Mouse (Mus musculus): ENCODE measurements around the gene Pde9a. TPM values are rescaled to one million over a fixed set of nuclear protein-coding genes. Genes with fewer than 3 reads are reported as not detected.
A peak's percentile ranks its signal among the peaks of the same experiment; 100 is the strongest.

The Pde9a gene
- total and polyA plus RNA-seq, 2 experiments from 2014 or later, result 43.6 to 43.9 TPM

GRCm38 (mm10) chr17:31519344-31519945 lies 133.4 kb downstream of the Pde9a start:
- peaks cover 17% of the 10 kb centered on the region for H3K4me1 ChIP-seq (ENCODE audit: insufficient read depth)
- H3K9ac ChIP-seq, result 0 out of 2 replicates have a peak overlapping the region, but pooled peaks have one; percentile 10
- H3K4me3 ChIP-seq (ENCODE audit: low read depth, low read length), result peak overlapping the region; percentile 69
- no peaks in the 10 kb centered on the region for H3K36me3 ChIP-seq (ENCODE audit: insufficient read depth)
- DNase-seq (no peak), ATAC-seq (peak; percentile 64)
- TF ChIP-seq CTCF (IDR thresholded peaks at IDR 0.05; ENCODE audit: low read depth), result no peak; the same call in 1 of the 2 replicates
- peak overlapping the region; percentile 69 for H3K4me2 ChIP-seq (ENCODE audit: low read depth)
- no peaks in the 10 kb centered on the region for H3K9me3 ChIP-seq (ENCODE audit: low read length)
- H3K27ac ChIP-seq (ENCODE audit: low read depth, low read length), result no peak overlapping the region
- WGBS, result 4% methylated on average over 7 of the region's 7 CpGs
- no peaks in the 10 kb centered on the region for H3K27me3 ChIP-seq (ENCODE audit: insufficient read depth, low read length)

GRCm38 (mm10) chr17:31519946-31520838 lies 134.2 kb downstream of the Pde9a start, which contains the start of the genes Wdr4 and Ndufv3:
Gene Wdr4 (minus strand): TSS chr17:31519980.
Gene Ndufv3 (plus strand): TSS chr17:31520115.
- DNase-seq, result peak; percentile 100
- 2% methylated on average over 45 of the region's 45 CpGs for WGBS
- peak within 1 kb of the TSS; percentile 67 for H3K9ac ChIP-seq
- no peaks in the 10 kb centered on the region for H3K36me3 ChIP-seq (ENCODE audit: insufficient read depth)
- peak; percentile 98 for ATAC-seq
- H3K27me3 ChIP-seq (ENCODE audit: insufficient read depth, low read length), result no peaks in the 10 kb centered on the region
- H3K9me3 ChIP-seq (ENCODE audit: low read length), result no peaks in the 10 kb centered on the region
- peak within 1 kb of the TSS; percentile 69 for H3K4me3 ChIP-seq (ENCODE audit: low read depth, low read length)
- TF ChIP-seq CTCF (IDR thresholded peaks at IDR 0.05; ENCODE audit: low read depth), result peak; percentile 28; the same call in 1 of the 2 replicates
- peaks cover 17% of the 10 kb centered on the region for H3K4me1 ChIP-seq (ENCODE audit: insufficient read depth)
- H3K27ac ChIP-seq (ENCODE audit: low read depth, low read length), result peak within 1 kb of the TSS; percentile 74; the same call in 1 of the 2 replicates
- H3K4me2 ChIP-seq (ENCODE audit: low read depth), result peak within 1 kb of the TSS; percentile 69

- H3K36me3 ChIP-seq (ENCODE audit: insufficient read depth), result no peaks in the 10 kb centered on the region
- peak overlapping the region; percentile 69 for H3K4me3 ChIP-seq (ENCODE audit: low read depth, low read length)
- H3K9me3 ChIP-seq (ENCODE audit: low read length), result no peaks in the 10 kb centered on the region
- no peak for TF ChIP-seq CTCF (IDR thresholded peaks at IDR 0.05; ENCODE audit: low read depth)
- WGBS, result 13% methylated on average over 3 of the region's 3 CpGs
- peaks cover 17% of the 10 kb centered on the region for H3K4me1 ChIP-seq (ENCODE audit: insufficient read depth)
- H3K9ac ChIP-seq, result 0 out of 2 replicates have a peak overlapping the region, but pooled peaks have one; percentile 6
- no peak for ATAC-seq
- H3K27me3 ChIP-seq (ENCODE audit: insufficient read depth, low read length), result no peaks in the 10 kb centered on the region
- H3K27ac ChIP-seq (ENCODE audit: low read depth, low read length), result 0 out of 2 replicates have a peak overlapping the region, but pooled peaks have one; percentile 16
- H3K4me2 ChIP-seq (ENCODE audit: low read depth), result peak overlapping the region; percentile 69
- DNase-seq, result no peak
Observed at GRCm38 (mm10) chr17:31520895-31521294, 134.9 kb downstream of the Pde9a start.

- 62% methylated on average over 6 of the region's 6 CpGs for WGBS
- Histone ChIP-seq H3K27ac (ENCODE audit: low read depth, low read length) (0 out of 2 replicates have a peak overlapping the region, but pooled peaks have one; percentile 5), H3K9ac (no peak overlapping the region), H3K9me3 (ENCODE audit: low read length) (no peaks in the 10 kb centered on the region), H3K4me1 (ENCODE audit: insufficient read depth) (peaks cover 17% of the 10 kb centered on the region), H3K4me2 (ENCODE audit: low read depth) (peak overlapping the region; percentile 2; the same call in 1 of the 2 replicates), H3K36me3 (ENCODE audit: insufficient read depth) (peaks cover 4% of the 10 kb centered on the region), H3K4me3 (ENCODE audit: low read depth, low read length) (no peak overlapping the region), H3K27me3 (ENCODE audit: insufficient read depth, low read length) (no peaks in the 10 kb centered on the region)
- DNase-seq (no peak), ATAC-seq (no peak)
- no peak for TF ChIP-seq CTCF (IDR thresholded peaks at IDR 0.05; ENCODE audit: low read depth)
Observed at GRCm38 (mm10) chr17:31521948-31522347, 135.9 kb downstream of the Pde9a start.

GRCm38 (mm10) chr17:31525114-31525513 lies 139.1 kb downstream of the Pde9a start:
- peaks cover 14% of the 10 kb centered on the region for H3K4me1 ChIP-seq (ENCODE audit: insufficient read depth)
- no peak overlapping the region for H3K4me3 ChIP-seq (ENCODE audit: low read depth, low read length)
- DNase-seq (no peak), ATAC-seq (no peak)
- TF ChIP-seq CTCF (IDR thresholded peaks at IDR 0.05; ENCODE audit: low read depth), result no peak
- no peak overlapping the region for H3K4me2 ChIP-seq (ENCODE audit: low read depth)
- H3K27me3 ChIP-seq (ENCODE audit: insufficient read depth, low read length), result no peaks in the 10 kb centered on the region
- H3K27ac ChIP-seq (ENCODE audit: low read depth, low read length), result no peak overlapping the region
- peaks cover 21% of the 10 kb centered on the region for H3K36me3 ChIP-seq (ENCODE audit: insufficient read depth)
- H3K9me3 ChIP-seq (ENCODE audit: low read length), result no peaks in the 10 kb centered on the region
- WGBS, result 96% methylated on average over 4 of the region's 4 CpGs
- H3K9ac ChIP-seq, result no peak overlapping the region

GRCm38 (mm10) chr17:31525816-31526215 lies 139.8 kb downstream of the Pde9a start:
- DNase-seq (no peak), ATAC-seq (no peak)
- peaks cover 21% of the 10 kb centered on the region for H3K36me3 ChIP-seq (ENCODE audit: insufficient read depth)
- H3K4me3 ChIP-seq (ENCODE audit: low read depth, low read length), result no peak overlapping the region
- peaks cover 14% of the 10 kb centered on the region for H3K4me1 ChIP-seq (ENCODE audit: insufficient read depth)
- 94% methylated on average over 3 of the region's 3 CpGs for WGBS
- H3K4me2 ChIP-seq (ENCODE audit: low read depth), result no peak overlapping the region
- no peak overlapping the region for H3K27ac ChIP-seq (ENCODE audit: low read depth, low read length)
- no peaks in the 10 kb centered on the region for H3K9me3 ChIP-seq (ENCODE audit: low read length)
- TF ChIP-seq CTCF (IDR thresholded peaks at IDR 0.05; ENCODE audit: low read depth), result no peak
- no peak overlapping the region for H3K9ac ChIP-seq
- H3K27me3 ChIP-seq (ENCODE audit: insufficient read depth, low read length), result no peaks in the 10 kb centered on the region

Other genes with a start within 250 kb of the Pde9a start
- gene Tff2, start 241.9 kb upstream of the Pde9a start, total RNA-seq (2014; rRNA removed), result not detected in 2 replicates
- not detected in 2 replicates for gene Tff2, start 241.9 kb upstream of the Pde9a start, polyA plus RNA-seq (2015; fragmentation: Nextera tagmentation; extraction: Ambion mirVana)
- not detected in 2 replicates for gene Tff1, start 220.9 kb upstream of the Pde9a start, total RNA-seq (2014; rRNA removed)
- gene Tff1, start 220.9 kb upstream of the Pde9a start, polyA plus RNA-seq (2015; fragmentation: Nextera tagmentation; extraction: Ambion mirVana), result not detected in 2 replicates
- gene Tmprss3, start 187.2 kb upstream of the Pde9a start, total RNA-seq (2014; rRNA removed), result not detected in 2 replicates
- not detected in 2 replicates for gene Tmprss3, start 187.2 kb upstream of the Pde9a start, polyA plus RNA-seq (2015; fragmentation: Nextera tagmentation; extraction: Ambion mirVana)
- 0.14 and 0.54 TPM in 2 replicates for gene Ubash3a, start 178.3 kb upstream of the Pde9a start, total RNA-seq (2014; rRNA removed)
- gene Ubash3a, start 178.3 kb upstream of the Pde9a start, polyA plus RNA-seq (2015; fragmentation: Nextera tagmentation; extraction: Ambion mirVana), result not detected in 2 replicates
- gene Rsph1, start 108.8 kb upstream of the Pde9a start, total RNA-seq (2014; rRNA removed), result 2.8 and 6.0 TPM in 2 replicates
- gene Rsph1, start 108.8 kb upstream of the Pde9a start, polyA plus RNA-seq (2015; fragmentation: Nextera tagmentation; extraction: Ambion mirVana), result 6.9 and 11.3 TPM in 2 replicates
- gene Slc37a1, start 99.4 kb upstream of the Pde9a start, total RNA-seq (2014; rRNA removed), result 10.0 and 15.3 TPM in 2 replicates
- 4.7 and 6.7 TPM in 2 replicates for gene Slc37a1, start 99.4 kb upstream of the Pde9a start, polyA plus RNA-seq (2015; fragmentation: Nextera tagmentation; extraction: Ambion mirVana)
- 54.4 and 55.7 TPM in 2 replicates for gene Wdr4, start 133.8 kb downstream of the Pde9a start, total RNA-seq (2014; rRNA removed)
- 28.7 and 31.7 TPM in 2 replicates for gene Wdr4, start 133.8 kb downstream of the Pde9a start, polyA plus RNA-seq (2015; fragmentation: Nextera tagmentation; extraction: Ambion mirVana)
- 337 and 459 TPM in 2 replicates for gene Ndufv3, start 133.9 kb downstream of the Pde9a start, total RNA-seq (2014; rRNA removed)
- gene Ndufv3, start 133.9 kb downstream of the Pde9a start, polyA plus RNA-seq (2015; fragmentation: Nextera tagmentation; extraction: Ambion mirVana), result 500 and 583 TPM in 2 replicates
- gene Pknox1, start 178.5 kb downstream of the Pde9a start, total RNA-seq (2014; rRNA removed), result 26.1 and 30.6 TPM in 2 replicates
- 16.7 and 18.5 TPM in 2 replicates for gene Pknox1, start 178.5 kb downstream of the Pde9a start, polyA plus RNA-seq (2015; fragmentation: Nextera tagmentation; extraction: Ambion mirVana)